Mouse (Mus musculus): Measurements from ENCODE around the gene Suv39h2.

GRCm38 (mm10) chr2:3489816-3490215 lies 15.0 kb upstream of the Suv39h2 start:
- TF ChIP-seq POLR2A (IDR thresholded peaks at IDR 0.05; ENCODE audit: low read depth, low read length) (no peak), CTCF (IDR thresholded peaks at IDR 0.05; ENCODE audit: extremely low read depth, insufficient read length, insufficient replicate concordance, low read depth, low read length) (no peak)

All from small intestine, adult 2 months (tissue).